Mouse (Mus musculus) testis, adult 2 months (tissue): ENCODE measurements around the gene Rab3b. TPM values are rescaled to one million over a fixed set of nuclear protein-coding genes. Genes with fewer than 3 reads are reported as not detected.
"Not testable (repeated sequence)": the region's sequence is repeated elsewhere in the genome, so short reads cannot be mapped to it uniquely, and the experiment has no call there.

ENCODE experiments used
- H3K27ac ChIP-seq: fragments of 200-500 bp; 2 replicates; pipeline ENCODE4 v1.5.1; 2012; ENCODE audit warnings: low read depth, low read length; ENCODE audit not compliant: control insufficient read depth, insufficient read depth
- H3K27me3 ChIP-seq: fragments of 200-500 bp; 2 replicates; pipeline ENCODE4 v1.6.1; 2012; ENCODE audit warnings: mild to moderate bottlenecking, low read length, moderate library complexity; ENCODE audit not compliant: control insufficient read depth, insufficient read depth
- H3K36me3 ChIP-seq: fragments of 200-500 bp; 2 replicates; pipeline ENCODE4 v1.6.1; 2012; ENCODE audit warnings: mild to moderate bottlenecking, low read length; ENCODE audit not compliant: control insufficient read depth, insufficient read depth
- H3K4me1 ChIP-seq: fragments of 200-500 bp; 2 replicates; pipeline ENCODE4 v1.6.1; 2012; ENCODE audit warnings: low read length; ENCODE audit not compliant: control insufficient read depth, insufficient read depth
- H3K4me3 ChIP-seq: fragments of 200-500 bp; 2 replicates; pipeline ENCODE4 v1.5.1; 2012; ENCODE audit warnings: low read depth, mild to moderate bottlenecking, low read length, moderate library complexity, mixed read lengths; ENCODE audit not compliant: control insufficient read depth
- CTCF ChIP-seq: fragments of 200-500 bp; IDR thresholded peaks from 2 replicates; pipeline ENCODE4 v1.5.1; 2012; ENCODE audit warnings: low read depth, mild to moderate bottlenecking, inconsistent platforms, low read length, moderate library complexity; ENCODE audit not compliant: control insufficient read depth, insufficient read depth, insufficient replicate concordance
- POLR2A ChIP-seq: fragments of 200-500 bp; IDR thresholded peaks from 2 replicates; pipeline ENCODE4 v1.6.1; 2012; ENCODE audit warnings: low read depth, mild to moderate bottlenecking, inconsistent platforms, low read length, moderate library complexity; ENCODE audit not compliant: control insufficient read depth
- polyA plus RNA-seq: library from polyadenylated mRNA; depleted of rRNA; stranded (reverse); fragments of >200 nt; gene quantifications from 2 replicates; pipeline ENCODE4 v1.2.3, GENCODE M21; 2012

Rab3b gene
- polyA plus RNA-seq, 1 experiment = 7.5 TPM

DNA sequence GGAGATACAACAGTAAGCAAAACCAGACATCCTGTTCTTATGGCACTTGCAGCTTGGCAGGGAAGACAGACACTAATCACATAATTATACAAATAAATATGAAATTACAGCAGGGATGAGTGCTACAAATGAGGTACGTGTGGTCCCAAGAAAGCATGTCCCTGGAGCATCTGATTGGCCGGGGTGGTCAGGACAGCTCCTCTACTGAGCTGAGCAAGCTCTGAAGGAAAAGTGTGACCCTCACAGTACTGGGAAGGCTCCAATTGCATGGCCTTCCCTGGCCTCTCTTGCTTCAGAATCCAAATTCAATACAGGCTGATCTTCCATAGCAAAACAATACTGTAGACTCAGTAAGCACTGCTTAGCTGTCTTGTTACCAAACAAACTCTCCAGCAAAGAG is 34.3 kb downstream of the Rab3b start:
- H3K4me3 ChIP-seq = no peak overlapping the region
- H3K27me3 ChIP-seq = no peaks in the 10 kb centered on the region
- no peak overlapping the region for H3K27ac ChIP-seq
- TF ChIP-seq CTCF (no peak), POLR2A (no peak)
- no peaks in the 10 kb centered on the region for H3K4me1 ChIP-seq
- no peaks in the 10 kb centered on the region for H3K36me3 ChIP-seq

DNA sequence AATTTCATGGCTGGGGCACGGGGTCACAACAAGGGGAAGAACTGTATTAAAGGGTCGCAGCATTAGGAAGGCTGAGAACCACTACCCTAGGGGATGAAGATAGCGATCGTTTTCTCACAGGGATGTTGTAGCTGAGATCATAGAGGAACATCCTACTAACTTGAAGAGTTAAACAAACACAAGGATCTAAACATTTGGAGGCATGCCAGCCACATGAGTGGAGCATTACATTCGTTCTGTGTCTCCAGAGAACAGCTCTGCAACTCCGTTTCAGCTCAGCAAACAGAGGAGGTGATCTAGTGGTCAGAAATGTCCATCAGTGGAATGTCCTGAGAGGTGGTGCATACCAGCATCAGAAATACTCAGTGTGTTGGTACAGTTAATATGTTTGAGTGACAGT is 35.5 kb downstream of the Rab3b start:
- H3K27ac ChIP-seq = no peak overlapping the region
- H3K4me3 ChIP-seq = no peak overlapping the region
- TF ChIP-seq CTCF = no peak
- no peaks in the 10 kb centered on the region for H3K36me3 ChIP-seq
- H3K4me1 ChIP-seq = no peaks in the 10 kb centered on the region
- no peaks in the 10 kb centered on the region for H3K27me3 ChIP-seq

DNA sequence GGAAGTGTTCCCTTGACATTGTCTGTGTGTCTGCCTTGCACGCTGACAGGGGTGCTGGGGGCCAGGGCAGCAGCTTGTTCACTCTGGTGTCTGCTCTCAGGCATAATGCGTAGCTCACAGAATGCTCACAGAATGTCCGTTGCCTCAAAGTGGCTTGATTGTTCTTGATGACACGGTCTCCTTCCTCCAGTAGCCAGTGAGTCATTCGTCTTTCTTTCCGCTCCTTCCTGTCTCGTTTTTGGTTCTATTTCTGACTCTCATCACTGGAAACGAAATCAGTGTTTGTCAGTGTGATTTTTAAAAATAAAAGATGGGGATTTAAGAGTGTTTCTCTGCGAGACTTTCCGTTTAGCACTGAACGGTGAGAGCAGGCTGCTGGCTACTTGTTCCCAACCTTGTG is 36.2 kb downstream of the Rab3b start:
- no peaks in the 10 kb centered on the region for H3K36me3 ChIP-seq
- no peak overlapping the region for H3K4me3 ChIP-seq
- H3K4me1 ChIP-seq = no peaks in the 10 kb centered on the region
- H3K27ac ChIP-seq = no peak overlapping the region
- no peak for TF ChIP-seq POLR2A
- TF ChIP-seq CTCF = no peak
- H3K27me3 ChIP-seq = no peaks in the 10 kb centered on the region

DNA sequence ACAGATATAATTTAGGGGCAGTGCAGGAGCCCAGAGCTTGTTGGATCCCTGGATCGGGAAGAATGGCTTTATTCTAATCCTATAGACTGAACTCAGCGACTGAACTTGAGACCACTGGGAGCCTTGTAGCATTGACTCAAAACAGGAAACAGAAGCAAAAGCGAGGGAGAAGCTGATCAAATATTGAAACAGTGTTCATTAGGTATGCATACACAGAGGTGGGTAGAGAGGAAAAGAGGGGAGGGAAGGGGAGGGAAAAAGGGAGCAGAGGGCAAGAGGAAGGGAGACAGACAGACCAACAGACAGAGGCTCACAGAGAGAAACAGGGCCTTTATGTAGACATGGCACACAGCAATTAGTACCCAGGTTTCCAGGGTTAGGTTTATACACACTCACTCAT is 38.8 kb downstream of the Rab3b start:
- H3K27me3 ChIP-seq = no peaks in the 10 kb centered on the region
- H3K4me3 ChIP-seq = no peak overlapping the region
- no peak for TF ChIP-seq CTCF
- no peak for TF ChIP-seq POLR2A
- H3K4me1 ChIP-seq = no peaks in the 10 kb centered on the region
- no peaks in the 10 kb centered on the region for H3K36me3 ChIP-seq
- H3K27ac ChIP-seq = no peak overlapping the region

DNA sequence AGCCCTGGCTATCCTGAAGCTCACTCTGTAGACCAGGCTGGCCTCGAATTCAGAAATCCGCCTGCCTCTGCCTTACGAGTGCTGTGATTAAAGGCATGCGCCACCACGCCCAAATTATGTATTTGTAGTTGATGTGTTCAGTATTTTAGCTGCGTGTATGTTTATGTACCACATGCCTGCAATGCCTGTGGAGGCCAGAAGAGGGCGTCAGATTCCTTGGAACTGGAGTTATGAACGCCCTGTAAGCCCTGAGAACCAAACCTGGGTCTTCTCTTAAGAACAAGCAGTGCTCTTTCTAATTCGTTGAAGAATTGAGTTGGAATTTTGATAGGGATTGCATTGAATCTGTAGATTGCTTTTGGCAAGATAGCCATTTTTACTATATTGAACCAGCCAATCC is 49.1 kb downstream of the Rab3b start:
- H3K27me3 ChIP-seq, H3K4me1 ChIP-seq, H3K4me3 ChIP-seq, H3K36me3 ChIP-seq, H3K27ac ChIP-seq: not testable (repeated sequence)
- peak; percentile 60; the same call in 1 of the 2 replicates for TF ChIP-seq CTCF

DNA sequence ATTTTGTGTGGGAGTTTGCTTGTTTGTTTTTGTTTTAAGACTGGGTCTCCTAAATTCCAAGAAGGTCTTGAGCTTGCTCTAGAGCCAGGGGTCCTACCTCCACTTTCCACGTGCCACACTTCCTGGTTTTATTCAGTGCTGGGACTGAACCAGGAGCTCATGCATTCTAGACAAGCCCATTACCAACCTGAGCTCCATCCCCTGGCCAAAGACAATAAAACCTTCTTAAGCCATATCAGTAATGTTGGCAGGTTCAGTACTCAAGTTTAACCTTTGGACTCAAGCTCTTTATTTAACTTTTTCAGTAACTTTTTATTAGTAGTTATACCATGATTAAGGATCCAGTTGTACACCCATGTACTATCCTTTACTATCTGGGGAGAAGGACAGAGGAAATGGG is 54.3 kb downstream of the Rab3b start:
- H3K4me1 ChIP-seq = no peaks in the 10 kb centered on the region
- no peak overlapping the region for H3K27ac ChIP-seq
- H3K27me3 ChIP-seq = no peaks in the 10 kb centered on the region
- TF ChIP-seq CTCF (no peak), POLR2A (no peak)
- H3K36me3 ChIP-seq = no peaks in the 10 kb centered on the region
- no peak overlapping the region for H3K4me3 ChIP-seq

- Histone ChIP-seq H3K36me3 (no peaks in the 10 kb centered on the region), H3K27me3 (no peaks in the 10 kb centered on the region), H3K27ac (no peak overlapping the region), H3K4me1 (no peaks in the 10 kb centered on the region), H3K4me3 (no peak overlapping the region)
- TF ChIP-seq CTCF = no peak
- no peak for TF ChIP-seq POLR2A
Observed at GRCm38 (mm10) chr4:108934856-108935255, 56.0 kb downstream of the Rab3b start.
